Mouse (Mus musculus) small intestine, adult 2 months (tissue): ENCODE results near the gene Rgs7bp.

Experiments used
- CTCF ChIP-seq: fragments of 200-500 bp; IDR thresholded peaks from 2 replicates; pipeline ENCODE4 v1.5.1; 2012; ENCODE audit warnings: low read depth, mild to moderate bottlenecking, control low read depth, inconsistent platforms, low read length, moderate library complexity, mixed read lengths; ENCODE audit not compliant: insufficient replicate concordance, insufficient read length; ENCODE audit errors: extremely low read depth
- POLR2A ChIP-seq: fragments of 200-500 bp; IDR thresholded peaks from 2 replicates; pipeline ENCODE4 v1.6.1; 2012; ENCODE audit warnings: low read depth, mild to moderate bottlenecking, control low read depth, inconsistent platforms, low read length, moderate library complexity

DNA sequence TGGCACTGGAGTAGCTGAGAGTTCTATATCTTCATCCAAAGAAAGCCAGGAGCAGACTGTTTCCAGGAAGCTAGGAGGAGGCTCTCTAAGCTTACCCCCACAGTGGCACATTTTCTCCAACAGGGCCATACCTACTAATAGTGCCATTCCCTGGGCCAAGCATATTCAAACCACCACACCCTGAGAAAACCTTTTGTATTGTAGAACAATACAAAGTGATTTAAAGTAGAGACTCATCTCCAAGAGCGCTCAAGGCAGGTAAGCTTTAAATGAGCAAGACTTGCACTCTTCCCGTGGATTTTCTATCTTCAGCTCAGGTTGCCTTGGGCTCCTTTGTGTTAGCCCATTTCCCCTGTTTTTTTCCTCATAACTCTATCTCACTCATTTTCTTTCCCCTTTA, 118.1 kb downstream of the Rgs7bp start:
- TF ChIP-seq CTCF = no peak
- no peak for TF ChIP-seq POLR2A
